Mouse (Mus musculus) cerebellum, adult 2 months (tissue): ENCODE results near the gene Gm17949.

Experiments
- CTCF ChIP-seq: fragments of 200-500 bp; IDR thresholded peaks from 2 replicates; pipeline ENCODE4 v1.5.1; 2011; ENCODE audit warnings: low read depth, mild to moderate bottlenecking, control low read depth, low read length, moderate library complexity, borderline replicate concordance; ENCODE audit not compliant: insufficient read depth
- POLR2A ChIP-seq: fragments of 200-500 bp; IDR thresholded peaks from 2 replicates; pipeline ENCODE4 v1.6.1; 2011; ENCODE audit warnings: low read length, control low read depth, borderline replicate concordance; ENCODE audit not compliant: insufficient read depth

DNA sequence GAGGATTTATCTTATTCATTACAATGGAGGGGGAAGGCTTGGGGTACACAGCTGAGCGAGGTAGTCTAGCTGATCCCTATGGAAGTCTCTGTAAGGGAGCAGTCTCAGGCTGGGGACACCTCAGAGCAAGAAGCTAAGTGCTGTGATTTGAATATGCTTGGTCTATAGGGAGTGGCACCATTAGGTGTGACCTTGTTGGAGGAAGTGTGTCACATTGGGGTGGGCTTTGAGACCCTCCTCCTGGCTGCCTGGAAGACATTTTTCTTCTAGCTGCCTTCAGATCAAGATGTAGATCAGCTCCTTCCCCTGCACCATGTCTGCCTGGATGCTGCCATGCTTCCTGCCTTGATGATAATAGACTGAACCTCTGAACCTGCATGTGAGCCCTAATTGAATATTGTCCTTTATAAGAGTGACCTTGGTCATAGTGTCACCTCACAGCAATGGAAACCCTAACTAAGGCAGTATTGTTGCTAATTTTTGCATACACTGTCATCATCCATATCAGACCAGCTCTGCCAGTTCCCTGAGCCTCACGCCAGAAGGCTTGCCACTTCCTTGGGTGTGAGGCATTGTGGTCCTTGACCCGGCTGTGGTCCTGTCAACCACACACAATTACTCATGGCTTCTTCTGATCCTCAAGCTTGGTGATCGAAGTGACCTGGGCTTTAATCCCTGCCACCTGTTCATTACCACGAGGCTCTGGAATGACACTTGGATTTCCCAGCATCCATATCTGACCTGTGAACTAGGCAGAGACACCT lies 48.4 kb upstream of the Gm17949 start:
- TF ChIP-seq CTCF (no peak), POLR2A (no peak)
